10 mouse cellular contexts compared by ENCODE assay signal in the genomic region with DNA sequence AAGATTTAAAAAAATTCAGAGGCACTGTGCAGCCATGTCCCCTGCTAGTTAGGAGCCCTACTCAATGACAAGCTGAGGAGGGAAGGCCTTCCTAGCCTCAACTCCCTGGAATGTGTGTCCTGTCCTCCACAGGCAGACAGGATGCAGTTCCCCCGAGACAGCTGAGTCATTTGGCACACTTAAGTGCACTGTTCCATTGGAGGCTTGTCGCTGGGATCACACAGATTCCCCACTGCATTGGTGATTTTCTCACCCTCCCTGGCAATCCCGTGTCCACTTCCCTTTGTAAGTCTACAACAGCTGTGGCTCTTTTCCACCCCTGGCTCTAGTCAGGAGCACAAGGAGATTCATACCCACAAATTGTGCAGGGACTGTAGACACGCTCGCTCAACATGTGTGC. TPM values are rescaled to one million over a fixed set of nuclear protein-coding genes. Genes with fewer than 3 reads are reported as not detected.
A peak's percentile ranks its signal among the peaks of the same experiment; 100 is the strongest.
DNase-seq lines count a peak whose midpoint lies in the region; ATAC-seq and TF ChIP-seq lines count a peak whose summit lies in the region.
"Had no signal": no experiment of that assay in that cellular context is flagged by ENCODE, and none has a peak within 500 bp of the region (broad histone marks: within the 10 kb centered on the region; RNA-seq: fewer than 3 reads in every experiment).

No protein-coding gene starts in this region.

- 45% methylated on average over 5 of the region's 5 CpGs for WGBS in lung, postnatal 0 days
- WGBS in hindbrain, embryonic 12.5 days = 81% methylated on average over 5 of the region's 5 CpGs

- TF ChIP-seq EP300 in lung, postnatal 0 days (IDR thresholded peaks at IDR 0.05) = no peak

- H3K9me3 ChIP-seq in lung, postnatal 0 days (ENCODE audit: low read length) = no peaks in the 10 kb centered on the region
- no peaks in the 10 kb centered on the region for H3K9me3 ChIP-seq in hindbrain, embryonic 12.5 days (replicated peaks)
- H3K9me3 ChIP-seq: G1E; limb, embryonic 12.5 days had no signal

- no peak overlapping the region for H3K9ac ChIP-seq in lung, postnatal 0 days (replicated peaks; ENCODE audit: low read depth)
- no peak overlapping the region for H3K9ac ChIP-seq in hindbrain, embryonic 12.5 days
- H3K9ac ChIP-seq: limb, embryonic 12.5 days had no signal

- no peaks in the 10 kb centered on the region for H3K36me3 ChIP-seq in lung, postnatal 0 days (ENCODE audit: insufficient read depth, low read length)
- H3K36me3 ChIP-seq in hindbrain, embryonic 12.5 days = no peaks in the 10 kb centered on the region; the same call in 1 of the 2 replicates
- H3K36me3 ChIP-seq: G1E had no signal

- no peak for TF ChIP-seq CTCF in lung, postnatal 0 days (IDR thresholded peaks at IDR 0.05)

- no peak overlapping the region for H3K27ac ChIP-seq in lung, postnatal 0 days (ENCODE audit: low read length)
- H3K27ac ChIP-seq in hindbrain, embryonic 12.5 days = no peak overlapping the region
- H3K27ac ChIP-seq: limb, embryonic 12.5 days had no signal

- peak; percentile 60 for DNase-seq in kidney, postnatal 10 days
- no peak for DNase-seq in kidney, adult 11 months
- DNase-seq in adrenal gland, postnatal 10 days = peak; percentile 71
- DNase-seq in heart, adult 9 months (ENCODE audit: low spot score in 2 of 2) = peak; percentile 80 to 82
- peak; percentile 42 for DNase-seq in lung, postnatal 0 days (ENCODE audit: low spot score)
- DNase-seq in right cerebral cortex, postnatal 10 days (ENCODE audit: low spot score in 2 of 2) = no peak

- ATAC-seq in lung, postnatal 0 days = peak; percentile 85
- no peak for ATAC-seq in activated CD4-positive, CD25-positive, alpha-beta regulatory T cell, adult 4 months
- no peak for ATAC-seq in hindbrain, embryonic 12.5 days (ENCODE audit: low FRiP score)

- H3K4me3 ChIP-seq in lung, postnatal 0 days (ENCODE audit: low read depth, low read length) = no peak overlapping the region
- no peak overlapping the region for H3K4me3 ChIP-seq in hindbrain, embryonic 12.5 days
- H3K4me3 ChIP-seq: limb, embryonic 12.5 days had no signal

- H3K4me1 ChIP-seq in lung, postnatal 0 days (ENCODE audit: insufficient read depth, low read depth, low read length) = no peaks in the 10 kb centered on the region; the same call in 1 of the 2 replicates
- no peaks in the 10 kb centered on the region for H3K4me1 ChIP-seq in hindbrain, embryonic 12.5 days
- H3K4me1 ChIP-seq: limb, embryonic 12.5 days had no signal

- no peak overlapping the region for H3K4me2 ChIP-seq in lung, postnatal 0 days (replicated peaks; ENCODE audit: low read depth, low read length)
- H3K4me2 ChIP-seq in hindbrain, embryonic 12.5 days (replicated peaks) = no peak overlapping the region
- H3K4me2 ChIP-seq: limb, embryonic 12.5 days had no signal

- no peaks in the 10 kb centered on the region for H3K27me3 ChIP-seq in lung, postnatal 0 days (replicated peaks; ENCODE audit: insufficient read depth, low read length)
- no peaks in the 10 kb centered on the region for H3K27me3 ChIP-seq in hindbrain, embryonic 12.5 days
- H3K27me3 ChIP-seq: limb, embryonic 12.5 days had no signal

RNA-seq across cellular contexts. Expression of gene Agpat3, which starts 14.1 kb away (rescaled TPM):
- total RNA-seq in adrenal gland, postnatal 10 days (2021) = 100 to 1,000 TPM; 327 to 351 TPM
- 119 and 129 TPM in 2 replicates for polyA plus RNA-seq in lung, postnatal 0 days (2015; fragmentation: Nextera tagmentation; extraction: Ambion mirVana)
- 100 to 1,000 TPM in 1 of 2 experiments, 10 to 100 TPM in 1; 88.9 to 102 TPM for polyA plus RNA-seq in activated CD4-positive, CD25-positive, alpha-beta regulatory T cell, adult 4 months (2017; shearing (Covaris generic))
- 59.2 and 59.7 TPM in 2 replicates for polyA plus RNA-seq in hindbrain, embryonic 12.5 days (2016; fragmentation: Nextera tagmentation; extraction: Ambion mirVana)

Comparison
In these comparisons a context has a peak if more than half of its experiments do, and no peak if none do; other contexts are left out.
1. DNase-seq: peak in kidney, postnatal 10 days (single experiment), adrenal gland, postnatal 10 days (single experiment), heart, adult 9 months (2 of 2) and lung, postnatal 0 days (single experiment); none in kidney, adult 11 months (single experiment) and right cerebral cortex, postnatal 10 days (0 of 2).